Mouse (Mus musculus) adrenal gland, postnatal 36 days (tissue): Measurements from ENCODE around the gene Wsb2. TPM values are rescaled to one million over a fixed set of nuclear protein-coding genes. Genes with fewer than 3 reads are reported as not detected.
"Not testable (repeated sequence)": the region's sequence is repeated elsewhere in the genome, so short reads cannot be mapped to it uniquely, and the experiment has no call there.

Source experiments
- DNase-seq, 2 experiments: peaks; one replicate each; pipeline ENCODE4 v3.0.0; 2021; ENCODE audit warnings: mixed read lengths in 1 of 2
- total RNA-seq, 2 experiments: library from RNA; stranded (reverse); gene quantifications; 2 replicates each; pipeline ENCODE4 v1.2.3; 2021

The Wsb2 gene
- total RNA-seq, 2 experiments from 2014 or later = 134 to 135 TPM

DNA sequence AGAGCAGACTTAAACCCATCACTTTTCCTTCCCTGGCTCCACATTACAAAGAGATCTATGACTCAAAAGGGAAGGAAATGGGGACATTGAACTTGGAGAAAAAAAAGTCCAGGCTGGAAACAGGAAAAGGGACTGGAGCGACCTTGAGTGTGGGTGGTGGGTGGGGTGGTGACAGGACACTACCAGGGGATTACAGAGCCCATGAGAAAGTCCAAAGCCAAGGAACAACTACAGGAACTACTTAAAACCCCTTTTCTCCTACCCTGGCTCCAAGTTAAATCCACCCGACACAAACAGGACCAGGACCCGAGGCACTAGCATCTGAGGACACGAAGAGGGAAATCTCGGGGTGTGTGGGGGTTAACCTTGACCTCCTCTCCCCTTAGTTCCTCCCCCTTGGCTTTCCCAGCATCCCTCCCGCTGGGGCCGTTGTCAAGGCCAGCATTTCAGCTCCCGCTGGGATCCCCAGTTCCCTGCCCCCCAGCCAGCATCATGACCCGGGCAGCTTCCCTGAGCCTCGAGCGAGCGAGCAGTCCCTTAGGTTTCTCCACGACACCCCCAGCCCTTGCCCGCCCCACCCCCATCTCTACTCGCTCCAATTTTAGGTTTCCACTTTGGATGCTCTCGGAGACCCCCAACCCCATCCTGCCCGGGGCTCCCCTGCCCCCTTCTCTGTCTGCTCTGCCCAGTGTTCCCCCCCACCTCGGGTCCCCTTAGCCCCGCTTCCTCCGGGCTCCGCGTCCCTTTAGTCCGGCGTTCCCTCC is 557 bp upstream of the Wsb2 start:
- peak; percentile 82 to 87 for DNase-seq

DNA sequence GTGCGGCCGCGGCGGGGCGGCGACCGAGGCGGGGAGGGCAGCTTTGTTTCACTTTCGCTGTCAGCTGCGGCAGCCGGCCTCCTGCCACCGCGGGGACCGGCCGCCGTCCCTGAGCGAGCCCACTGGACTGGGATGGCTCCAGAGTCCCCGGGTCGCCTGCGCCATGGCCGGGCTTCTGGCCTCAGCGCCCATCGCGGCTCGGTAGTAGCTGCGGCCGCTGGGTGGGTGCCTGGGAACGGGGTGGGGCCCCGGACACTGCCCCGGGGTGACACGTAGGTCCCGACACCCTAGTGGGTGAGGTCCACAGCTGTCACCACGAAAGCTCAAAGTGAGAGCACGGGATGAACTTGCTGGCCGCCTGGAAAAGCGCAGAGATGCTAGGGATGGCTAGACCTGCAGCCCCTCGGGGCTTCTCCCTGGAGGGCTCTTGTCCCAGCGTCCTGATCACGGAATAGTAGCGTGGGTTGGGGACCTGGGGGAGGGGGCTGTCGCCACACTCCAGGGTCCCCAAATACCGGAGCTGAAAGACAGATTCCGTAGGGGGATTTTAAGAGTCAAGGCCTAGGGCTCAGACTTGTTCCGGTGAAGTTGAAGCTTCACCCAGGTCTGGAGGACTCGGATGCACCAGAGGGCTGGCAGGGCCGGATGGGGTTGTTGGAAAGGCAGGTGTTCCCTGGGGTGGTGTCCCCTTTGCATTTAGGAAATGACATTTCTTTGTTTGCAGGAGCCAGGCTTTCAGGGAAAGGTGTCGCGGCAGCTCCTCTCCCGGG is 559 bp downstream of the Wsb2 start:
- DNase-seq = peak; percentile 26 to 42

DNA sequence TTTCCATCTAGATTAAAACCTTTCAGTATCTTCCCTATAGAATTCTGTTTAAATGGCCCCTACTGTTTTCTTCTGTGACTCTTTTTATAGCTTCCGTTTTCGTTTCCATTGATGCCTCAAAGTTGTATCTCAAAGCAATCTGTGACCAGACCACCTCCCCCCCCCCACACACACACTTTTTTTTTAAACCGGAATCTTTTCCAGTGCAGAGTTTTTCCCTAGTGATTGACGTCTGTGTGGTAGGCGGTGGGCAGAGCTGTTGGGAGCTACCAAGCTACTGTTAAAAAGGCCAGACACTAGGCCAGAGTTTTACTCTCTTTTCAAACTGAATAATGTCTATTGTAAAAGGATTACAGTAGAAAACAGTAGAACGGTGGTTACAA is 1.1 kb downstream of the Wsb2 start:
- no peak for DNase-seq

DNA sequence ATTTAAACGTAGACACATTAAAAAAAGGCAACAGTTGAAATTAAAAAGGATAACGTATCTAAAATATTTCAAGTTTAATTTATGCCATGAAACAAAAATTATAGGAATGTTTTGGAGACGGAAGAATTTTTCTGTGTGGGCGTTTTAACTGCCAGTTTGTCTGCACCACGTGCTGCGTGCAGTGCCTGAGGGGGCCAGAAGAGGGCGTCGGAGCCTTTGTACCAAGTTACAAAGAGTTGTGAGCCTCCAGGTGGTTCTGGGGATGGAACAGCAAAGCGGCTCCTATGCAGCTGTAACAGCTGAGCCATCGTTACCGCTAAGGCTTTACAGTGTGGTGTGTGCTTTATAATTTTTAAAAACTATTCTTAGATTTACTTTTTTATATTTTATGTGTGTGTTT is 1.6 kb downstream of the Wsb2 start:
- DNase-seq = peak; percentile 83 to 87

DNA sequence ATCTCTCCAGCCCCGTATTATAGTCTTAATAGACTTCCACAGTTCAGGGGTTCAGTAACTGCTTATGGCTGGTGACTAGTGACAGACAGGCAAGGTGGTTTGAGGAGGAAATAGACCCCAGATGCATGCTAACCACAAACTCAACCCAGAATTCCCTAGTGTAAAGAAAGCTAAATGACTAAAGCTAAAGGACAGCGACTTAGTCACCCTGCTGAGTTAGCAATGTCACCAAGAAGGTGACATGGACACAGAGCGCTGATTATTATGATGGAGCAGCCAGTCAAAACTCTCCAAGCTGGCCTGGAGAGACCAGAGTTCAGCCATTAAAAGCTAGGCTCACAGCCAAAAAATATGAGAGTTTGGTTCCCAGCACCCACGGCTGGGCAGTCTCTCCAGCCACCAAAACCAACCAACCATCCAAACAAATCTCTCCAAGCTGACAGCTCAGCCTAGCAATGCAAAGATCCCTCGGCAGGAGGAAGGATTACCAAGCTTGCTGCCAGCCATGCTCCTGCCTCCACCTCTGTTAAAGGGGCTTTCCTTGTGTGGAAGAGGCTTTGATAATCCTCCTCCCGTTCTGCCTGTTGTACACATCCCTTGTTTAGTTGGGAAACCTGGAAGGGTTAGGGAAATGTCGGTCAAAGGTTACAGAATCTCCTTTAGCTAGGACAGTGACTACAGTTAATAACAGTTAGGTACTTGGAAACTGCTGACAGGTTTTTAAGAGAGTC is 2.6 kb downstream of the Wsb2 start:
- DNase-seq = peak in 1 of 2 experiments; percentile 26

DNA sequence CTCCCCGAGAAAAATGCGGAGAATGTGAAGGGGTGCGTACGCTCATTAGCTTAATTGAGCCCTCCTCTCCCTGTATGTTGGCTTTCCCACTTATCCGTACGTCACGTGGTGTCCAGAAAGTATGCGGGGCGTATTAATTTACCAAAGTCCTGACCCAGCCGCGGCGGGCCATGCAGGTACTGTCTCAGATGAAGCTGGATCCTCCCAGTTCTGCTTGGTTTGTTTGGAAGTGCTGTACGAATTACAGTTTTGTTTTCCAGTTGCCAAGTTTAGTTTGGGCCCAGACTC is 3.1 kb downstream of the Wsb2 start:
- DNase-seq = no peak

DNA sequence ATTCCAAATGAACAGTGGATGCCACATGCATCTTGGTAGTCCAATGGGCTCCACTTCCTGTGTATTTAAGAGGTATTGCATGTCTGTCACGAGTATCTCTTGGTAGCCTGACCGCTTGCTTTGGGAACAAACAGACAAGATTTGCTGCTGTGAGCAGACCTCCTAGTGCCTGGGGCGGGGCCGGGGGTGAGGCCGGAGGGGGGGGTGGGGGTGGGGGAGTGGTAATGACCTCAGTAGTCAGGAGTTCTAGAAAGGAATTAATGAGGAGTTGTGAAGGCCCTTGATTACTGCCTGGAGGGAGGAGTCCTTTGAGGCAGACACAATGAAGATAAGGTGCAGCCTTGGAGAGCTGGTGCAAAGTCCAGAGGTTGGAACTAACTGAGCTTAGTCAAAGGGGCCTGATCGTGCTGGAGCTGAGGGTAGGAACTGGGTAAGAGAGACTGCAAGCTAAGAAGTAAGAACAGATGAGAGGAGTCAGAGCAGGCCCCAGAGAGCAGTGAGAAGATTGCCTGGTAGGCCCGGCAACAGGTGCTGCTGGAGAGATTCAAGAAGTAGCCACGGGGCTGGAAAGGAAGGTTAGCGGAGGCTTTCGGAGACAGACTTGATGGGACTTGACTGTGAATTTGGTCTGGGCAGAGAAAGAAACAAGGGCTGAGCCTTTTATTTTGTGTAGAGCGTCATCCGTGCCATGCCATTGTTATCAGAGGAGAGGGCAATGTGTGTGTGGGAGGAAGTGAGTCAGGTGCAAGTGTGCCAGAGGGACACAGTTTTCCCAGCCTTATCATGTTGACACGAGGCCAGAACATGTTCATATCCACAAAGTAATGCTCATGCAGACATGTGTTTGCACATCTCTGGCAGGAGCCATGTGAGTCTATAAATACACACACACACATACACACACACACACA is 3.8 kb downstream of the Wsb2 start:
- DNase-seq = peak; percentile 43 to 50

DNA sequence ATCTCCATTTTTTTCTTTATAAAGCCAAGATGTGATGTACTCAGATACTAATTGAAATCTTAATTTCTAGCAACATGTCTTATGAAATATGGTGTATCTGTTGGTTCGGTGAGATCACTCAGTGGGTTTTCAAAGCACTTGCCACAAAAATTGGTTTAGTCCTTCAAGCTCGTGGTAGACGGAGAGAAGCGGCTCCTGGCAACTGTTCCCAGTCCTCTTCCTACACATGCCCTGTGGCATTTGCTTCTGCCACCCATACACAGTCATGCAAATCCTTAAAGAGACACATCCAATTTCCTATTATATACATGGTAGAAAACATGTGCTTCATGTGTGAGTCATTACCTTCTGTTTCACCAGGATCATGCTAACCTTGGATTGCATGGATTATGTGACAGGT is 4.5 kb downstream of the Wsb2 start:
- no peak for DNase-seq

DNA sequence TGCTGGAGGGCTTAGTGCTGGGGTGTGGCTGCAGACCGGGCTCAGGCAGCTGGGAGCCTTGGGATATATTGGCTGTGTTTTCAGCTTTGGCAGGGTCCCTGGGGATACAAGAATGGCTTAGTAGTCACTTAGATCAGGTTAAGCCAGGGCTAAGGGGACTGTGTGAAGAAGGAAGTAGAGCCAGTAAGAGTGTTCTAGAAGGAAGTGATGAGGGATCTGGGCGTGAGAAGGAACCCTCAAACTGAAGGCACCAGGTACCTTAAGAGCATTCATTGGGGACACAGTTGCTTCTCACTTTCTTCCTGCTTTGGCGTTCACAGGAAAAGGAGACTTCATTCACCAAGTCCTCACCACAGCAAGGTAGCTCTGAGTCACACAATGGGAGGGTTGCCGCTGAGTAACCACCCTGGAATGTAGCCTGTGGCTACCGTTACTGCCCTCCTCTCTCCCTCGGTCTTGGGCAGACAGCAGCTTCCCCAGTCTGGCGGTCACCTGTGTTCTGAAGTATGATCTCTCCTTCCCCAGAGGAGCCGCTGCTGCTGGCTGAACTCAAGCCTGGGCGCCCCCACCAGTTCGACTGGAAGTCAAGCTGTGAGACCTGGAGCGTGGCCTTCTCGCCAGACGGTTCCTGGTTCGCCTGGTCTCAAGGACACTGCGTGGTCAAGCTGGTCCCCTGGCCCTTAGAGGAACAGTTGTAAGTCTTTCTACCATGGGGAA is 6.1 kb downstream of the Wsb2 start:
- DNase-seq = peak; percentile 76 to 78

DNA sequence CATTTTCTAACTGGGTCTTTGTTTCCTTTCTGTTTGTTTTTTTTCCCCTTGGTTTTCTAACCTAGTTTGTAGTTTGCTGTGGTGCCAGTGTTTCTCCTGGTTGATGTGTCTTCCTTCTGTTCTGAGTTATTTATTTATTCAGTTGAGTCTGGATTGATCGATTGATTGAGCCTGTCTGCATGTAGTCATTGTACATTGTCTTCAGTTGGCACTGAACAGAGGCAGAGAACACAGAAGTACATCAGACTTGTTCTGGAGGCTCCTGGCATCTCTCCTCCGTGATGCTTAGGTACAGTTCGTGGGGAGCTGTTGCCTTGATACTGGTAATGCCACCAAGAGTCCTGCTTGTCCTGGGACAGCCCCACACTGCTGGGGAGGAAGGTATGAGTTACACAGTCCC is 7.7 kb downstream of the Wsb2 start:
- no peak for DNase-seq

DNA sequence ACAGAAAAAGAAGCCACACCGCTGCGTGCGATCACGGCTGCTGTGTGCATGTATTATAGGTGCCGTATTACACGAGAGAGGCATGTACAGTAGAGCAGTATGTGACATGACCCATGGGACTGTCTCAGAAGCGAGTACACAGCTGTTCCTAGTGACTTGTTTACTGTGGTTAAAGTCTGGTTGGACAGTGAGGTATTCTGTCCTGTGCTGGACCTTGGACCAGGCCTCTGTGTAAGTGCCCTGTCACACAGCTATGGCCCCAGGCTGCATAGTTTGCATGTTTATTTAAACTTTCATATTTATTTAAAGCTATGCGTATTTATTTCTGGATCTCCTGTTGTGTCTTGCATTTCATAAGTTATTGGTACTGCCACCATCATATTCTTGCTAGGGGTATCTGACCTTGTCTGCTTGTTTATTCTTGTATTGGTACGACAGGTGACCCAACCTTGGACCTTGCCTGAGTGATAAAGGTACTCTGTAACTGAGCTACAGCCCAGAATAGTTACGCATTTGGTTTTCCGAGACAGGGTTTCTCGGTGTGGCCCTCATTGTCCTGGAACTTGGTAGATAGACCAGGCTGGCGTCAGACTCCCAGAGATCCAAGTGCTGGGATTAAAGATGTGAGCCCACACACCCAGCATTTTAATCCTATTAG is 8.9 kb downstream of the Wsb2 start:
- DNase-seq = no peak

DNA sequence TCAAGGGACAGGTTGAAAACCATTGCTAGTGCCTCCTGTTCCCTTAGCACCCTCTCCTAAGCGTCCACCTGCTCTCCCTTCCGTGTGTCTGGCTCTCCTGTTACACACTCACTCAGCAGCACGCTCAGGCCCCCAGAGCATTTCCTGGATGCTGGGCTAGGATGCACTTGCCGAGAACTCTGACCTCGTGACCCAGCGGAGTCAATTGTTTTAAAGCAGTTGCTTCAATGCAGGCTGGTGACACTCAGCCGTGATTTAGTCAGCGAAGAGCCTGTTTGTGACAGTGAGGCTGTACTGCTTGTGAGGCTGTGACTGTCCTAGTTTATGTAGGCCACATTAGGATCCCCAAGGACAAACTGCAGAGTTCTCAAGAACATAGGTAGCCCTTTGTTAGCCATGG is 10.1 kb downstream of the Wsb2 start:
- DNase-seq = peak in 1 of 2 experiments; percentile 43

DNA sequence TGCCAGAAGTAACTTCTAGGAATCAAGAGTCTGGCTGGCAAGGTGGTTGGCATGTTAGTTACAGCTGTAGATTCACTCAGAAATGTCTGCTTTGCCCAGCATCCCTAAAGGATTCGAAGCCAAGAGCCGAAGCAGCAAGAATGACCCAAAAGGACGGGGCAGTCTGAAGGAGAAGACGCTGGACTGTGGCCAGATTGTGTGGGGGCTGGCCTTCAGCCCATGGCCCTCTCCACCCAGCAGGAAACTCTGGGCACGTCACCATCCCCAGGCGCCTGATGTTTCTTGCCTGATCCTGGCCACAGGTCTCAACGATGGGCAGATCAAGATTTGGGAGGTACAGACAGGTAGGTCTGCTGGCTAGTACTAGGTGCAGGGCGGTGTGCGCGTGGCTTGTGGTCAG is 13.5 kb downstream of the Wsb2 start:
- peak; percentile 41 to 56 for DNase-seq

DNA sequence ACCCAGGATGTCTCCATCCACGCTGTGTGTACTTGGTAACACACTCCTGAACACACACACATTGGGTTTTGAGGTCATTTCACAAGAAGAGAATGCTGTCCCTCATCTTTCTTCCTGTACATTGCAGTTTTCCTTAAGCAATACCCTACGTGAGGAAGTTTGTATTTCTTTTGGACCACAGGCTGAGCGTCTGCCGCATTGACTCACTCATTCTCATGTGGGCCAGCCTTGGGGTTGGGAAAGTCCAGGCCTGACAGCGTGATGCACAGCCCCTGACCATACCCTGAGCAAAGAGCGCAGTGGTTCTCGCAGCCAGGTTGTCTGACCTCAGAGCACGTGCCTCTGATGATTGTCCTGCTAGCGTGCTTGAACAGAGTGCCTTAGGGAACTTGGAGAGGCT is 16.3 kb downstream of the Wsb2 start:
- no peak for DNase-seq

DNA sequence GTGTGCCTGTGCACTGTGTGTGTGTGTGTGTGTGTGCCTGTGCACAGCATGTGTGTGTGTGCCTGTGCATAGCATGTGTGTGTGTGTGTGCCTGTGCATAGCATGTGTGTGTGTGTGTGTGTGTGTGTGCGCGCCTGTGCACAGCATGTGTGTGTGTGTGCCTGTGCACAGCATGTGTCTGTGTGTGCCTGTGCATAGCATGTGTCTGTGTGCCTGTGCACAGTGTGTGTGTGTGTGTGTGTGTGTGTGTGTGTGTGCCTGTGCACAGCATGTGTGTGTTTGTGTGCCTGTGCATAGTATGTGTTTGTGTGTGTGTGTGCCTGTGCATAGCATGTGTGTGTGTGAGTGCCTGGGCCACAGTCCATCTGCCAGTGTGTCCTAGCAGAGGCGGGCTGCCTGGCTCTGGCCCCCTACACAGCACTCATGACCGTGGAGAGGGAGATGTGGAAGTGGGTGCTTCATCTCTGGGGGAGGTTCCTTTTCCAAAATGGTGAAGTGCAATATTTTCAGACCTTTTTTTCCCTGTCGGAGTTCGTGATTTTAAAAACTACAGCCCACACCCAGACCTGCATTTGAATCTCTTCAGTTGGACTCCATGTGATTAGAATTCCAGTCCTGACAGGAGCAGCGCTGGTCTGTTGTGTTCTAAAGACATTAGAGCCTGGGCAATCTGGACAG is 17.4 kb downstream of the Wsb2 start:
- no peak for DNase-seq

DNA sequence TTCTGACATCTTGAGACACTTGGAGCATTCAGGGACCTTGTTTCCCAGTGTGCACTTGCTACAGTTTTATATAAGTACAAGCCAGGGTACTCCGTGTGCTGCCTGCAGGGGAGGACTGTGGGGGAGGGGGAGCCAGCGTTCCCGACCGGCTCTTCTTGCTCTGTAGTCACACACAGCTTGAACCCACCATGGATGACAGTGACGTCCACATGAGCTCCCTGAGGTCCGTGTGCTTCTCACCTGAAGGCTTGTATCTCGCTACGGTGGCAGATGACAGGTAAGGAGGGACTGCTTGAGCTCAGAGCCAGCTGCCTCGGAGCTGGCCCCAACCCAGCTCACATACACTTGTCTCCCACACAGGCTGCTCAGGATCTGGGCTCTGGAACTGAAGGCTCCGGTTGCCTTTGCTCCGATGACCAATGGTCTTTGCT is 19.2 kb downstream of the Wsb2 start:
- DNase-seq = no peak

DNA sequence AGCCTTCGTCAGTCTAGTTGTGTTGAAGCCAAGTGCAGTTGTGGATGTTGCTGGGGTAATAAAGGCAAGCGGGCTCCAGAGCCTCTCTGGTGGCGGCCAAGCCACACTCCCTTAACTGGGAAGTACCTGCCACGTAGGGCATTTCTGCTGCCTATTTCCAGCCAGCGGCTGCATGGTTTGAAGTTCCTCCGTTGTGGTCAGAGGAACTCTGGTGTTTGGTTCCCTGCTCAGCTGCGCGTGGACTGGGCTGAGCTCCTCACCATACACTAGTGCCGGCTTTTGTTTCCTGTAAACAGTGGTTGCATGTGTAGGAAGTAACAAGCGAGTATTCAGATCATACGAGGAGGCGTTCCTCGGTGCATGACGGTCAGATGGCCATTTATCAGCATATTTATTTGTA is 20.6 kb downstream of the Wsb2 start:
- DNase-seq = not testable (repeated sequence)

DNA sequence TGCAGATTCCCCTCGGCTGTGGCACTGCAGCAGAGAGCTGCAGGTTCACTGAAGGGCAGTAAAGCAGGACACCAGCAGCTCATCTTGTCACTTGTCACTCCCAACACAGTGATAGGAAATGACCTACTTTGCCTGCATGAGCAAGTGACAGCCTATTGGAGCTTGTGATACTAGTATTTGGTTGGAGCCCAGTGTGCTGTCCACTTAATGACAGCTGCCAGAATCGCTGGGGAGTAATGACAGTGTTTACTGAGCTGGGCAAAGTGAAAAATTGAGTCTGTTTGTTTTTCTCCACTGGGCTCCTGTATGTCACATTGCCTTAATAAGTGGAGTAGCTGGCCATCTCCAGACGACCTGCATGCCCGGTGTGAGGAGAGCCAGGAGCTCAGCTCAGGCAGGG is 23.1 kb downstream of the Wsb2 start:
- DNase-seq = no peak

DNA sequence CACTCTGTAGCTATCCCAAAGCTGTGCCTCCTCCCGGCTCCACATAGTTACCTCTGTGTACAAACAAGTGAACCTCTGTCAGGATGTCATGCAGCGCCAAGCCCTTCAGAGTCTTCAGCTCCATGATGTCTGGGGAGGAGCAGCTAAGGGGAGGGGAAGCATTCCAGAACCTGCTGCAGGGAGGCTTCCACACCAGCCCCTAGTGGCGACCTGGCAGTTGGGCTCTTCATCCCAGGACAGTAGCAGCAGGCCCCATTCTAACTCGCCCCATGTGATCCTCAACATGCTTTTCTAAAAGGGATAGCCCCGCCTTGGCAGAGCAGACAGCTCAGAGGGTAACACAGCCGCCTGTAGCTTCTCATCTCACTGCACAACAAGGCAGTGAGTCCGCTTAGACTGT is 24.7 kb downstream of the Wsb2 start:
- no peak for DNase-seq

DNA sequence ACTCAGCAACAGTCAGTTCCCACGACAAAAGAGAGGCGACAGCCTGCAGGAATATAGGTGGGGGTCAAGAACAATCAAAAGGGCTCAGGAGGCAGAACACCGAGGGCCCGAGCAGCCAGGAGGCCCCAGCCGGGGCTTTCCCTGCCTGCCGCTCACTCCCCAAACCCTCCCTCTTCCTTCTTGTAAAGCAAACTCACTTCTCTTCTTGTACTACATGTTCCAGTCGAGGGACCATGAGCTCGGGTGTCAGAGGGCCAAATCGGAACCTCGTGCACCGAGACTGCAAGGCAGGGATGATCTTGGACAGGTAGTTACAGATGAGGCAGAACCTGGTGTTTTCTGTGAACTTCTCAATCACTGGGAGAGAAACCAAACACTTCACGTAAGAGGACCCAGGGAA is 26.1 kb downstream of the Wsb2 start:
- no peak for DNase-seq
